Mouse (Mus musculus) adrenal gland, postnatal 36 days (tissue): ENCODE results near the gene Igf1. TPM values are rescaled to one million over a fixed set of nuclear protein-coding genes. Genes with fewer than 3 reads are reported as not detected.
A peak's percentile ranks its signal among the peaks of the same experiment; 100 is the strongest.

ENCODE experiments used
- DNase-seq, 2 experiments: peaks; one replicate each; pipeline ENCODE4 v3.0.0; 2021; ENCODE audit warnings: mixed read lengths in 1 of 2
- long read RNA-seq, 2 experiments: library from polyadenylated mRNA; stranded (forward); transcript quantifications; one replicate each; pipeline ENCODE4 v2.0.0; 2021; ENCODE audit warnings: borderline sequencing depth in 2 of 2
- total RNA-seq, 2 experiments: library from RNA; stranded (reverse); gene quantifications; 2 replicates each; pipeline ENCODE4 v1.2.3; 2021

The Igf1 gene
- total RNA-seq: 10 to 100 TPM; 18.0 to 52.1 TPM
- long read RNA-seq, experiment 1, full-length matches to known transcripts: 6 of 10 reads
- long read RNA-seq, experiment 1, partial matches to known transcripts: 0 of 10 reads
- long read RNA-seq, experiment 1, other reads (novel, unspliced or antisense): 4 of 10 reads
- long read RNA-seq, experiment 2, full-length matches to known transcripts: 6 of 9 reads
- long read RNA-seq, experiment 2, partial matches to known transcripts: 0 of 9 reads
- long read RNA-seq, experiment 2, other reads (novel, unspliced or antisense): 3 of 9 reads

DNA sequence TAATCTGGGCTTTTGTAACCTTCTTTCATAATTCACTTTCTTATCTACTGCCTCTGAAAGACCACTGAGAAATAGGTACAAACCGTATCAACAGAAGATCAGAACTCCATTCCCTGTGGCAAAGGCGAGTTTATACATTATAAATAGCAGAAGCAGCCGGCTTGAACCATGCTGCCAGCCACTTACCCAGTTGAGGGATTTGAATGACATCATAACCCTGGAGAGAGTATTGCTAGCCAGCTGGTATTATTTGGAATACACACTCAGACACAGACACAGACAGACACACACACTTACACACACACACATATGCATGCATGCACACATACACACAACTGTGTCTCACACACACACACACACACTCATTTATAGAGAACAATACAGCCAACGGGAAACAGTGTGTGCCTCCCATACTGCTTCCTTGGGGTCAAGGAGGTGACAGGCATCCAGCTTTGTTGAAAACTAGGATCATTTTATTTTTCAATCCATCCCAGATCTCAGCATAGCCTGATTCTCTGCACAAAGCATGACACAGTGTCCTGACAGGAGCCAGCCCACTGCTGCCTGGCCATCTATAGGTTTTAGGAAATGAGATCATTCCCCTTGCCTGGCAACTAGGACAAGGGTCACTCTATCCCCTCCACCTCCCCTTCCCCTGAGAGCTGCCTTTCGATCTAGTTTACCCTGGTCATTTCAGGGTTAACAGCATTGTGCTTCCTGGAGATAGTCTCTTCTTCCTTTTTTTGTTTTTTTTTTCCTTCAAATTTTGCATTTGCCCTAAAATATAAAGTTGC lies at the start of gene Igf1:
Gene Igf1 (plus strand): TSS at position 253 of the 794 bp plus-strand sequence.
- no peak for DNase-seq

DNA sequence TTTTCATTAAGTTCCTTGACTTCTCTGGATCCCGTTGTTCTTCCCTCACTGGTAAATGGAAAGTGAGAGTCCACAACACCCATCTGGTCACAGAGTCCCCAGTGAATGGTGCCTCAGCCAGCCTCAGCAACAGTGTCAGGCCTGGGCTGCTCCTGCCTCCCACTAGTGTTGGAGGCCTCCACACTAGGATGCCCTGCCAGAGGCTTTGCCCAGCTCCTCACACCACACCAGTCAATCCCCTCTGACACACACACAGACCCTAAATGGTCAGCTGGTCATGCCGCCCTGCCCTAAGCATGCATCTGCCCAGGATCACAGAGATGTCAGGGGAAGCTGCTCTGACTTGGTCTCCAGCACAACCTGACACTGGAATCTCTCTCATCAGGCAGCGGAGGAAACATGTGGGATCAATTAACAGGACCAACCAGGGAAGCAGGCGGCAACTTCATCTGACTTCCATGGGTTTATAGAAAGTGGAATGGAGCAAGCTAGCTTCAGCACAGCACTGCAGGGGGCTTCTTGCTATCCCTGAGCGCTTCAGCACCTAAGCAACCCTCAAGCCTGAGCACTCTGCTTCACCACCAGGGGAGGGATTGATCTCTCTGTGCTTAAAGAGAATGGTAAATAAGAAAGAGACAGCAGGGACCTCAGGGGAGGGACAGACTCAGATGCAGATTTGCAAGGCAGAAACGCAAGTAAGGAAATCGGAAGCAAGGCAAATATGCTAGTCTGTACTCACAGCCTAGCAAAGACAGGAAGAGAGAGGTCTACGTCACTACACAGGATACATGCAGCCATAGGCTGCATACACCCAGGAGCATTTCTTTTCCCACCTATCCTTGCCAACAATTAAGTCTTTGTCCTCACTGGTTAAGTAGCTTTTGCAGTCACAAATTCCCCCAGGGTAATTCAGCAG lies 45.6 kb upstream of the Igf1 start:
- no peak for DNase-seq

DNA sequence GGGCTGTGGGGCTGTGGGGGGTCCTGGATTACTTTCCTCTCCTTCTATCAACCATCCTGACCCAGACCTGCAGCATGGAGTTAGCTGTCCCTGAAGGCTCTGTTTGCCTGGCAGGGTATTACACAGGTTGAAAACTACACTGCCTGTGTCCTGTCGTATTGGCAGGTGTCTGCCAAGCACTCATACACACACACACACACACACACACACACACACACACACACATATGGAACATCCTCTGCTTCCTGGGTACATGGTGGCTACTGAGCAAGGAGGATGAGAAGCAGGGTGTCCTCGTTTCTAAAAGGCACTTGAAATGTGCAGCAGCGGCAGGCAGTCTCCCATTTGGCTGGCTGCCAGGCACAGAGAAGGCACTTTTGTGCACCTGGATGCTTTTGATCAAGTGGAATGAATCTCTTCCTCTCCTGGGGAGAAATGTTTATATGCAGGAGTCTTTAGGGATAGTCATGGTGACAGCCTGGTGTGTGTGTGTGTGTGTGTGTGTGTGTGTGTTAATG lies 44.9 kb upstream of the Igf1 start:
- no peak for DNase-seq

DNA sequence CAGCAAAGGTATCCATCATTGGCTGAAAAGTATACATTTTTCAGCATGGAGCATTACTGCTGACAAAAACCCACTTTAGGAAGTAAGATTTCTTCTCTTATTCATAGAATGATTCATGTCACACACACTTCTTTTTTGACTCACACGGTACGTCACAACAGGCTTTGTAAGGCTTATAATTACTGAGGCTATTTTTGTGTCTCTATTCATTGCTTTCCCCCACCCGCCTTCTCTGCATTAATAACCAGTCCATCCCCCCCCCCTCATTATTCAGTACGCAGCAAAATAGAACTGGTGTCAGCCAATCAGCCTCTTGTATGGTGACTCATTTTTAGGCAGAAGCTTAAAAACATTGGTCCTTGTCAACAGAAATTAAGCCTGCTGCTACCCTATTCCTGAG lies 41.2 kb upstream of the Igf1 start:
- peak in 1 of 2 experiments; percentile 11 for DNase-seq

DNA sequence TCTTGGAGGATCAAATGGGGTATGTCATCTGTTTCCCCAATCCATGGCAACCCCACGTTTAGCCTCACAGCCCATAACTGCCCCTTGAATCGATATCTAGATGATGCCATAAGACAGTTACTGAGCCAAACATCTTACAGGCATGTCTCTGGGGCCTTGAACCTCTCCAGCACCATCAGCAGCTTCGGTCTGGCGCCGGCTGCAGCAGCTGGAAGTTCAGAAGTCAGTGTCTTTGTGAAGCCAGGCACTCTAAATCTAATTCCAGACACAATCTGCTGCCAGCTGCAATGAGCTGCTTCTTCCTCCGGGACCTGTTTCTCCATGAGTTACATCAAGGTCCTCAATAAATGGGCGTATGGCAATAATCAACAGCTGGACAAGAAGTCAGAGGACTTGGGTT lies 40.3 kb upstream of the Igf1 start:
- no peak for DNase-seq

DNA sequence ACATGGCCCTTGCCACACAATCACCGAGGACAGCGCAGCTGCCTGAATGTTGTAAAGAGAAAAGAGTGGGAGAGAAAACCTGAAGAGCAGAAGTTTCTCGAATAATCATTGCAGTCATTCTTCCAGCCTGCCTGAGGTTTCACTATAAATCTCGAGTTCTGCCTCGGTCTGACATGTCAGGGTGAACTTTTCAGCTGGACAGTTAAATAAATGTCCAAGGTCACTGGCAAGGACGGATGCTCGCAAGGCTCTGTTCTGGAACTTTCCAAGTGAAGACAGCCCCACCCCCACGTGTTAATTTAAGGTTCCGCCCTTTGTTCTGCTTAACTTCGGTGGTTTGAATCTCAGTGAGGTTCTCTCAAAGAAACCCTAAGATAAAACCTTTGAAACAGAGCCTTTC lies 36.2 kb upstream of the Igf1 start:
- peak; percentile 71 to 76 for DNase-seq

DNA sequence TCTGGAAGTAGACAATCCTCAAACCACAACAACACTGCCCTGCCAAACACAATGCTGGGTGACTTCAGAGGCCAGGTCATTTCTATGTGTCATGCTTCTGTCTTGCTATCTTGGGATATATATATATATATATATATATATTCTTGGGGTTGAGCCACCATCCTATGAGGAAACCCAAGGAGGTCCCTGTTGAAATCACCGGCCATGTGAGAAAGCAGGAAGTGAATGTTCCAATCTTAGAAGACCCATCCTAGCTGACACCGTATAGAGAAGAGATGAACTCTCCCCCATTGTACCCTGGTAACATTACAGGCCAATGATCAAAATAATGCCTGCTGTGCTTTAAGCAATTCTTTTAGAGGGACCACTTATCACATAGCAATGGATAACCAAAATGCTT lies 28.1 kb upstream of the Igf1 start:
- no peak for DNase-seq

DNA sequence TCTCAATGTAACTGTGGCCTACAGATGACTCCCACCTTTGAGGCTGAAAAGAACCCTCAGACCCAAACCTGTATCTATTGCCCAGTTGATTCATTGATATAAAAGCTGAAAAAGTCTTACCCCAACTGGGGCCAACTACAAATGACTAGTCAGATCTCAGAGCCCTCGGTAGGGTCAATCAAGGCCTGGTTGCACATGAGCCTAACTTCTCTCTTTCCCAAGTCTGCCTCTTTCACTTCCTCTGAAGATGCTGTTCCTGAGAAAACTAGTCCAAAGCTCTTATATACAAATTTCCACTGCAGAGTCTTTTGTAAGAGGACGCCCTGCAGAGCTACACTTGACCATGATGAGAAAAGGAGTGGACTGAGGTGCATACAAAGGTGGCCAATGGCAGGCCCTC lies 27.4 kb upstream of the Igf1 start:
- DNase-seq: no peak

DNA sequence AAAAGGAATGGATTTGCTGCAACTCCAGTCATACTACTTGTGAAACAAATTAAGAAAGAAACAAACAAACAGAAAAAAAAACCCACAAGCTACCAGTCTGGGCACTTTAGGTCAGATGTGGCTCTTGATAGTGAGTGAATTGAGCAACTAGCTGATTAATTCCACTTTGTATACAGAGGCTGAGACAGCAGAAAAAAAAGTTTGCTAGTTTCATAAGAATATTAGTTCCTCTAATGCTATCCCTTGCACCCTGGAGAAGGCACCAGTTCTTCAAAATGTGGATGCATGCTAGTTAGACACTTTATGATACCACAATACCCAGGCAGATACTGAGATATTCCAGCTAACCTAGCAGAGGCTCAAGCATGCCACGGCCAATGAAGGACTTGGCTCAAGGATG lies 26.0 kb upstream of the Igf1 start:
- no peak for DNase-seq

DNA sequence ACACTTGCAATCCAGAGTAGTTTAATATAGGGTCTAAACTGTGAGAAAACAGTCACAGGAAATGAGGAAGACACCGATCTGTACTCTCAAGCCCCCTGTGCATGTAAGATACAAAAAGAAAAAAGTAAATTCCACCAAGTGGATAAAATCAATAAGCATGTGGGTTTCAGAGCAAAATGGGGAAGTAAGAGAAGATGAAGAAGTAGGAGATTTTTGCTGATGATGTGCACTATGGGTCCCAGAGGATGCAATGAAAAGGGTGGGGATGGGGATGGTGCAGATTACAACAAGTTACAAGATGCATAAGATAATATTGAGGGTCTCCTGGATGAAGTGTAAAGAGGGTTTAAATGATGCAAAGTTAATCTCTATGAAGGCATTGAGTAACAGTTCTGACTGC lies 18.6 kb upstream of the Igf1 start:
- DNase-seq: no peak

DNA sequence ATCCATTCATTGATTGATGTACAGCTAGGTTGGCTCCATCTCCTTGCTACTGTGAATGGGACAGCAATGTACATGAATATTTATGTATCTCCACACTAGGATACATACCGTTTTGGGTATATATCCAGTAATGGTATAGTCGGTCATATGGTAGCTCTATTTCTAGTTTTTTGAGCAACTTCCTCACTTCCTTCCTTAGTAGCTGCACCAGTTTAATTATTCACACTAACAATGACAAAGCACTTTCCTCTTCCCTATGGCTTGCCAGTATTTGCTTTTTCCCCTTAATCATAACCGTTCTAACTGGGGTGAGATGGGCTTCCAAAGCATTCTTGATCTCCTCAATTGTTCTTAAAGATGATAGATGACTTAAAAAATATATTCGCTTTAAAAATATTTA lies 15.6 kb upstream of the Igf1 start:
- no peak for DNase-seq

DNA sequence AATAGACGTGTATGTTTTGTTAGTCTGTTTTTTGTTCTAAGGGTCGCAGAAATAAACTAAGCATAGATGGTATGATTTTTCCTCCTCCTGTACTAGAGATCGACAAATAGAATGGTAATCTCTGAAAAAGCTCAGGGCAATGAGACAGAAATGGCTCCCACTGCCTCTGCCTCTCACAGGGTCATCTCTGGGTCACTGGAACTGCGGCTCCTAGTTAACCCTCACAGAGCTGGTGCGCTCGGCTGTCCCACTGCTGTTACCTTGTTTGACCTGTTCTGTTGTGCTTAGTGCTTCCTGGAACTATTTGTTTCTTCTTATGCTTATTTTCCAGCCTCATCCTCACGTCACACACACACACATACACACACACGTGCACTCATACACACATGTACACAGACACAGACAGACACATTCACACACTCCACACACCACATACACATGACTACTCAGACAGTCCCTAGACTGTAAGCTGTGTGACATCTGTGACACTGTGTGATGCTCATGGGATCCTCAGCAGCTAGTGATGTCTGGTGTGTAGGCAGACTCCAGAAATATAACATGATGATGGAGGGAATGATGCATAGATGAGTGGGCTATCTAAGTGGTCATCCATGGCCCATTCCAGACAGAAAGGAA lies 13.0 kb upstream of the Igf1 start:
- no peak for DNase-seq

DNA sequence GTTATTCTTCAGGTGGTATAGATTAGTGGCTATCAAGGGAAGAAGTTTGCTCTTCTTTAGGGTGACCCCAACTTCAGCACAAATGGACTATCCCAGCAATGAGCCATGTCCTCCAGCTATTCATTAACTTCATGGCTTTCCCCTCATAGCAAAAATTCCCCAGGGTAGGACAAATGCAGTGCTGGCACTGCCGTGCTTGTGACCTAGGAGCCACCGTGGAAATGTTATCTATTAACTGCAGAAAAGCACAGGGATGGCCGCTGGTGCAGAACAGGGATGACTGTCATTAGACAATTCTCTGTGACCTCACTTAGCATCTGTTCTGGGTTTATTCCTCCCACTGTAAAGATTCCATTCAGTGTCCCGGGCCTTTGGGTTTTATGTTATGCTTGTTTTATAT lies 10.2 kb upstream of the Igf1 start:
- DNase-seq: no peak

DNA sequence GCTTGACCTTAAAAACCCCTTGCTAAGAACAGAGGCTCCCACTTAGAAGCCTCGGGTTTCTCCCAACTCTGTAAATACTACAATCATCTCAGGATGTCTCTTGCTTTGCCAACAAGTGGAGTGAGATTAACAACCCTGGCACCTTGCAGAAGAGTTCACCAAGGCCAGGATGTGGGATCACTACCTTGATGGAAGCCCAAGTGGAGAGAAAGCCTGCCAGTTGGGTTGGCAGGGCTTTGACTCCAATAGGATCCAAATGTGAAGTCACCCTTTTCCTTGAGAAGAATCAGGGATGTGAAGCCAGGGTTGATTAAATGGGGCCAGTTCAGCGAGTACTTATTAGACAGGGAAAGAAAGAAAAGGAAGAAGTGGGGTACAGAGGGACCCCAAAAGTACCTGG lies 9.6 kb upstream of the Igf1 start:
- DNase-seq: no peak

DNA sequence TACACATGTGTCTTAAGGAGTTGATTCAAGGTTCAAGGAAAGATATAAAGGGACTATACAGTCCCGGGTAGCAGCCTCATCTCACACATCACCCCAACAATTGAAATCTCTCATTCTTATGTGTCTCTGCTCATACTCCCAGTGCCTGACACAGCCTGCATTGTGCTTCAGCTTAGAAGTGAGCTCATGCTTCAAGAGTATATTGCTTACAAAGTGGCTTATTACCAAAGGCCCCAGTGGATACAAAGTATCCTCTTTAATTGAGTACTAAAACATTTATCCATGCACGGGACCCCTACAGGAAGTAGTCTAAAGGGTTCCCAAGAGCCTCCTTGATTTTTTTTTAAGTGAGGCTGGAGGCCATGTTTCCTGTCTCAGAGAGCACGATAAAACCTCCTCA lies 6.6 kb upstream of the Igf1 start:
- no peak for DNase-seq

DNA sequence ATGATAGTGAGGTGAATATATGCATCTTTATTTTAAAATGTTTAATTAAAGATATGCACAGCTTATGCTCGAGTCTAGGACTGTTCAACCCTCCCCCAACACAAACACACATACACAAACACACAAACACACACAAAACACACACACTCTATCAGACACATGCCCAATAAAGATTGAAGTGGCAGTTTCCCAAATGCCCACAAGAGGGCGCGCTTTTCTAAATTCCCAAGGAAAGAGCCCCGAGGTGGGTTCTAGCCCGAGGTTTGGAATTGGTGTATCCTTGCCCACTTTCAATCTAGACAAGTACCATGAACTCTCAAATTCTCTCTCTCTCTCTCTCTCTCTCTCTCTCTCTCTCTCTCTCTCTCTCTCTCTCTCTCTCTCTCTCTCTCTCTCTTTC lies 3.7 kb upstream of the Igf1 start:
- DNase-seq: peak; percentile 70 to 71

DNA sequence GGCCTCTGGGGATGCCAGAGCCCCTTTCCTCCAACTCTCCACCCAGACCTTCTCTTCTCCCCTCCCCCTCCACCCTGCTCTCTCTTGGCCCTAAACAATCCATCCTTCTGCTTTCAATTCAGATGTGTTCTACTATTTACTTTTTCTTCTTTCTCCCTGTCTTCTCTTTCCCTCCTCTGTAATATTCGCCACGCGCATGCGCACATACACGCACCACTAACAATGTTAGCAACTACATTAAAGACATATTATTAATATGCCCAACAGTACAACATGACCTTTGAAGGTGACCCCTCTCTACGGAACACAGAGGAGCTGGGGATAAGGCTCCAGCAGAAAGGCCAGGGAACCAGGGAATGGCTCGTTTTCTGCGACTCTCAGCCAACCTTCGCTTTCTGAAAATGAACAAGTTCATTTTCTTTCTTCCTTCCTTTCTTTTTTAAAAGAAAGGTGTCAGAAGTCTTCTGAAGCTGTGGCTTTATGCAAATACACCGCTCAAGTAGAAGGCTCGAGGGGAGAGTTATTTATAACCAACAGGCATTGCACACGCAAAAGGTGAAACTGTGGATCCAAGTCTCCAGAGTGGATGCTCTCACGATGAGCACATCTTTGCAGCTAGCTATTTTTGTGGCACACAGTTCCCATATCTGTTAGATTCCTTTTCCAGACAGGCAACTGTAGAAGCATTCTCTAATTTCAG lies 2.5 kb upstream of the Igf1 start:
- no peak for DNase-seq

DNA sequence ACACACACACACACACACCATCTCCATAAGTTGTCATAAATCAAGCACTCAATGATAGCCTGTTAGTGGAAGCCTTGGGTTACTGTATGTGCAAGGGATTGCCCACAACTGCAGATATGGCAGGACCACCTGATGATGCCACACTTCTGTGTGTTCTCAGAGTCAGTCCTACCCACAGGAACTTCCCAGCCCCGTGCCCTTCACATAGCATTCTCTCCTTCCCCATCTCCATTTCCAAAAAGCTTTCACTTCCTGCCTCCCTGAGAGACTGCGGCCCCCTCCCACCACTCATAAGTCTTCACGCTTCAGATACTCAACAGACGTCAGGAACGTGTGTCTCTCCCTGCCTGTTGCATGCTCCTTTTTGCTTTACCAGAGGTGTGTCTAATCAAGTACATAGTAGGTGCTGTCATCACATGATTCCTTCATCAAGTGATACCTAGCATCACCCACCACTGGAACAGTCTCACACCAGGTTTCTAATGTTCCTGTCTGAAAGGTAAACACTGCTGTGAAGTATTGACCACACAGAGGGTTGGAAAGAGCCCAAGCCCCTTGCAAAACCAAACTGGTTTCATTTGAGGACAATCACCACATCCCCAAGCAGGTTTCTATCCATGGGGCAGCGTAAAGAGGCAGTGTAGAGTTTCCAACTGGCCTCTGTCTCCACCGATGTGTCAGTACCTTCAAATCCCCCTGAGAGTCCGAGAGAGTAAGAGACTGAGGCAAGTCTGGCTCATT lies 680 bp upstream of the Igf1 start:
- no peak for DNase-seq

DNA sequence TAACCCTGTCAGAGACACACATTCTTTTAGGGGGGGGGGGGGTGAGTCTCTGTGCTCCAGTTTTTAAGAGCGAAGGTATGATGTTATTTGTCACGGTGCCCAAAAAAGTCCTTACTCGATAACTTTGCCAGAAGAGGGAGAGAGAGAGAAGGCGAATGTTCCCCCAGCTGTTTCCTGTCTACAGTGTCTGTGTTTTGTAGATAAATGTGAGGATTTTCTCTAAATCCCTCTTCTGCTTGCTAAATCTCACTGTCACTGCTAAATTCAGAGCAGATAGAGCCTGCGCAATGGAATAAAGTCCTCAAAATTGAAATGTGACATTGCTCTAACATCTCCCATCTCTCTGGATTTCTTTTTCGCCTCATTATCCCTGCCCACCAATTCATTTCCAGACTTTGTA lies 874 bp downstream of the Igf1 start:
- peak in 1 of 2 experiments; percentile 26 for DNase-seq

DNA sequence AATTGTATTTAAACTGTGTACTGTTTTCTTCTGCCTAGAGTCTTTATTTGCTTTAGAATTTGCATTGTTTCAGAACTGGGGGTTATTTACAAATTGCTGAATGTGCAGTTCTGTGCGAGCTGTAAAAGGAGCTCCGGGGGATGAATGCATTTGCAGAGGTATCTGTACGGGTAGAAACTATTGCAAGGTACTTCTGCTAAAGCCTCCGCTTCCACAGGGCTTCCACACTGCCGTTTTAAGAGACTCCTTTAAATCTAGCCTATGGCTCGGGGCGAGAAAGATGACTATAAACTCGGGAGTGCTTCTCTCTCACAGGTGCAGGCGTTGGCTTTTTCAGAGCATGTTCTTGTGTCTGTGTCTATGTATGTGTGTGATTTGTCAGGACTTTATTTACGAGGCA lies 1.4 kb downstream of the Igf1 start:
- DNase-seq: no peak
